ENCODE assay signal across 27 mouse cellular contexts in the genomic region with DNA sequence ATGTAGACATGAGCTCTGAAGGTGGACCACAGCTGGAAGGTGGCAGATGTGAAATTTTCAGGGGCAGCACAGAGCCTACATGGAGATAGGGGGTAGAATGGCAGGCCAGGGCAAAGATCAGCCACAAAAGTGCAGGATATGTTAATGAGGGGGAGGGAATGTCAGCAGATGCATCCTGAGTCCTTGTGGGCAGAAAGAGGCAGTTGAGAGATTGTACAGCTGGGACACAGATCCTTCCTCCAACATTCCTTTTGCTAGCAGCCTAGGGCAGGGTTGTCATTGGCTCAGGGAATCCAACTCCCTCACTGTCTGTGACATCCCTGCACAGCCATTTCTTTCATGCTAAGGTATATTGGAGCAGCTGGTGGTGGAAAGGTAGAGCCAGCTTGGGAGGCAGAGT. TPM values are rescaled to one million over a fixed set of nuclear protein-coding genes. Genes with fewer than 3 reads are reported as not detected.
DNase-seq lines count a peak whose midpoint lies in the region; ATAC-seq lines count a peak whose summit lies in the region.
"Had no signal": no experiment of that assay in that cellular context is flagged by ENCODE, and none has a peak within 500 bp of the region (broad histone marks: within the 10 kb centered on the region; RNA-seq: fewer than 3 reads in every experiment).

No protein-coding gene starts in this region.

- H3K9ac ChIP-seq in liver, embryonic 12.5 days: no peak overlapping the region
- H3K9ac ChIP-seq: embryonic facial prominence, embryonic 13.5 days; embryonic facial prominence, embryonic 15.5 days; forebrain, embryonic 12.5 days; forebrain, embryonic 15.5 days; forebrain, postnatal 0 days had no signal

- no peaks in the 10 kb centered on the region for H3K9me3 ChIP-seq in liver, embryonic 12.5 days (replicated peaks)
- H3K9me3 ChIP-seq: embryonic facial prominence, embryonic 13.5 days; embryonic facial prominence, embryonic 15.5 days; forebrain, embryonic 10.5 days; forebrain, embryonic 12.5 days; forebrain, embryonic 15.5 days had no signal

- H3K36me3 ChIP-seq in liver, embryonic 12.5 days: no peaks in the 10 kb centered on the region
- H3K36me3 ChIP-seq: embryonic facial prominence, embryonic 13.5 days; embryonic facial prominence, embryonic 15.5 days; forebrain, embryonic 10.5 days; forebrain, embryonic 12.5 days; forebrain, embryonic 15.5 days; G1E had no signal

- H3K4me3 ChIP-seq in liver, embryonic 12.5 days: no peak overlapping the region
- H3K4me3 ChIP-seq: embryonic facial prominence, embryonic 13.5 days; embryonic facial prominence, embryonic 15.5 days; erythroblast, embryonic 14.5 days; forebrain, embryonic 10.5 days; forebrain, embryonic 12.5 days; forebrain, embryonic 15.5 days had no signal

- H3K4me2 ChIP-seq in liver, embryonic 12.5 days: no peak overlapping the region
- H3K4me2 ChIP-seq: embryonic facial prominence, embryonic 13.5 days; embryonic facial prominence, embryonic 15.5 days; forebrain, embryonic 12.5 days; forebrain, embryonic 15.5 days had no signal

- no peak overlapping the region for H3K27ac ChIP-seq in liver, embryonic 12.5 days
- H3K27ac ChIP-seq: embryonic facial prominence, embryonic 13.5 days; embryonic facial prominence, embryonic 15.5 days; forebrain, embryonic 10.5 days; forebrain, embryonic 12.5 days; forebrain, embryonic 15.5 days had no signal

- ATAC-seq in common myeloid progenitor, adult 5-6 weeks (replicated peaks; ENCODE audit: low read depth, poor library complexity, severe bottlenecking): peak; percentile 81
- peak; percentile 58 for ATAC-seq in megakaryocyte progenitor cell, adult 5-6 weeks (replicated peaks; ENCODE audit: poor library complexity)
- no peak for ATAC-seq in liver, embryonic 12.5 days
- ATAC-seq: activated CD4-positive, CD25-positive, alpha-beta regulatory T cell, adult 4 months; CD4-positive, CD25-positive, alpha-beta regulatory T cell, adult 4 months; forebrain, embryonic 15.5 days; forebrain, postnatal 0 days; Patski had no signal

- peak; percentile 14 for DNase-seq in 416B (ENCODE audit: low read depth)
- DNase-seq in kidney, postnatal 14 days: no peak
- DNase-seq: adrenal gland, adult 8-10 months; adrenal gland, postnatal 14 days; adrenal gland, postnatal 36 days; B cell, adult 2 months; cerebellum, adult 11-12 months; cerebellum, adult 2 months; cerebellum, adult 9-10 months; cerebellum, postnatal 10 days; cerebellum, postnatal 25 days; embryo, embryonic 11 days; forebrain, postnatal 0 days had no signal

- H3K4me1 ChIP-seq in liver, embryonic 12.5 days: no peaks in the 10 kb centered on the region
- H3K4me1 ChIP-seq: embryonic facial prominence, embryonic 13.5 days; embryonic facial prominence, embryonic 15.5 days; forebrain, embryonic 10.5 days; forebrain, embryonic 12.5 days; forebrain, embryonic 15.5 days had no signal

- H3K27me3 ChIP-seq in liver, embryonic 12.5 days (replicated peaks): no peaks in the 10 kb centered on the region
- H3K27me3 ChIP-seq: CH12.LX; embryonic facial prominence, embryonic 13.5 days; embryonic facial prominence, embryonic 15.5 days; forebrain, embryonic 12.5 days; forebrain, embryonic 15.5 days; Patski had no signal

RNA-seq across cellular contexts. Expression of gene Tmem72, which starts 15.9 kb away (rescaled TPM):
- total RNA-seq in common myeloid progenitor, adult 5-6 weeks (2017): 0.05 TPM in 2 replicates
- total RNA-seq in megakaryocyte progenitor cell, adult 5-6 weeks (2015): 0.12 and 0.17 TPM in 2 replicates
- under 0.01 and 0.03 TPM in 2 replicates for total RNA-seq in megakaryocyte progenitor cell, adult 5-6 weeks (2017)
- polyA plus RNA-seq in liver, embryonic 12.5 days (2016; fragmentation: Nextera tagmentation; extraction: Ambion mirVana): 0.01 and 0.02 TPM in 2 replicates
- polyA plus RNA-seq: erythroblast, embryonic 14.5 days; G1E had no signal

RNA-seq across cellular contexts. Expression of gene Rassf4, which starts 27.1 kb away (rescaled TPM):
- total RNA-seq in common myeloid progenitor, adult 5-6 weeks (2017): 15.0 and 17.4 TPM in 2 replicates
- total RNA-seq in megakaryocyte progenitor cell, adult 5-6 weeks (2015): 44.9 and 57.1 TPM in 2 replicates
- total RNA-seq in megakaryocyte progenitor cell, adult 5-6 weeks (2017): 35.8 and 40.9 TPM in 2 replicates
- 3.3 and 4.0 TPM in 2 replicates for polyA plus RNA-seq in liver, embryonic 12.5 days (2016; fragmentation: Nextera tagmentation; extraction: Ambion mirVana)
- polyA plus RNA-seq: G1E had no signal

RNA-seq across cellular contexts. Expression of gene Depp1, which starts 50.4 kb away (rescaled TPM):
- total RNA-seq in common myeloid progenitor, adult 5-6 weeks (2017): 0.63 and 1.6 TPM in 2 replicates
- 0.44 TPM in 1 of 2 replicates, not detected in the other for total RNA-seq in megakaryocyte progenitor cell, adult 5-6 weeks (2015)
- 0.08 TPM in 1 of 2 replicates, not detected in the other for total RNA-seq in megakaryocyte progenitor cell, adult 5-6 weeks (2017)
- polyA plus RNA-seq in liver, embryonic 12.5 days (2016; fragmentation: Nextera tagmentation; extraction: Ambion mirVana): 2.2 and 3.3 TPM in 2 replicates
- total RNA-seq: G1E had no signal
- polyA plus RNA-seq: CD4-positive, CD25-positive, alpha-beta regulatory T cell, adult 4 months; G1E had no signal
